Mouse (Mus musculus): ENCODE data around the gene Txndc5. TPM values are rescaled to one million over a fixed set of nuclear protein-coding genes. Genes with fewer than 3 reads are reported as not detected.

The Txndc5 gene
- polyA plus RNA-seq, 1 experiment from 2014 or later = 151 TPM

GRCm38 (mm10) chr13:38548681-38549080 is 20.1 kb upstream of the Txndc5 start:
- Histone ChIP-seq H3K4me1 (ENCODE audit: insufficient read depth, low read depth, low read length) (peaks cover 4% of the 10 kb centered on the region; the same call in 1 of the 2 replicates), H3K27me3 (replicated peaks; ENCODE audit: insufficient read depth, low read length) (no peaks in the 10 kb centered on the region), H3K4me3 (ENCODE audit: low read depth, low read length) (no peak overlapping the region), H3K27ac (ENCODE audit: low read length) (no peak overlapping the region), H3K4me2 (replicated peaks; ENCODE audit: low read depth, low read length) (no peak overlapping the region), H3K9ac (replicated peaks; ENCODE audit: low read depth) (no peak overlapping the region), H3K9me3 (ENCODE audit: low read length) (no peaks in the 10 kb centered on the region), H3K36me3 (ENCODE audit: insufficient read depth, low read length) (no peaks in the 10 kb centered on the region)
- 80% methylated on average over 5 of the region's 5 CpGs for WGBS
- ATAC-seq (no peak), DNase-seq (ENCODE audit: low spot score) (no peak)
- TF ChIP-seq CTCF (IDR thresholded peaks at IDR 0.05) (no peak), EP300 (IDR thresholded peaks at IDR 0.05) (no peak)

- TF ChIP-seq EP300 (IDR thresholded peaks at IDR 0.05) (no peak), CTCF (IDR thresholded peaks at IDR 0.05) (no peak)
- WGBS = 68% methylated on average over 5 of the region's 5 CpGs
- no peak for ATAC-seq
Observed at GRCm38 (mm10) chr13:38547717-38548116, 19.1 kb upstream of the Txndc5 start.

GRCm38 (mm10) chr13:38546754-38547153 is 18.1 kb upstream of the Txndc5 start:
- peaks cover 4% of the 10 kb centered on the region; the same call in 1 of the 2 replicates for H3K4me1 ChIP-seq (ENCODE audit: insufficient read depth, low read depth, low read length)
- H3K36me3 ChIP-seq (ENCODE audit: insufficient read depth, low read length) = no peaks in the 10 kb centered on the region
- DNase-seq (ENCODE audit: low spot score) (no peak), ATAC-seq (no peak)
- H3K9me3 ChIP-seq (ENCODE audit: low read length) = no peaks in the 10 kb centered on the region
- no peak overlapping the region for H3K4me3 ChIP-seq (ENCODE audit: low read depth, low read length)
- no peaks in the 10 kb centered on the region for H3K27me3 ChIP-seq (replicated peaks; ENCODE audit: insufficient read depth, low read length)
- H3K9ac ChIP-seq (replicated peaks; ENCODE audit: low read depth) = no peak overlapping the region
- H3K27ac ChIP-seq (ENCODE audit: low read length) = no peak overlapping the region
- WGBS = 76% methylated on average over 4 of the region's 4 CpGs
- TF ChIP-seq CTCF (IDR thresholded peaks at IDR 0.05) = no peak
- no peak for TF ChIP-seq EP300 (IDR thresholded peaks at IDR 0.05)
- no peak overlapping the region for H3K4me2 ChIP-seq (replicated peaks; ENCODE audit: low read depth, low read length)

More at GRCm38 (mm10) chr13:38547717-38548116, 19.1 kb upstream of the Txndc5 start:
- no peak overlapping the region for H3K4me3 ChIP-seq (ENCODE audit: low read depth, low read length)
- no peaks in the 10 kb centered on the region for H3K27me3 ChIP-seq (replicated peaks; ENCODE audit: insufficient read depth, low read length)
- peaks cover 4% of the 10 kb centered on the region; the same call in 1 of the 2 replicates for H3K4me1 ChIP-seq (ENCODE audit: insufficient read depth, low read depth, low read length)
- peak; percentile 41 for DNase-seq (ENCODE audit: low spot score)
- H3K36me3 ChIP-seq (ENCODE audit: insufficient read depth, low read length) = no peaks in the 10 kb centered on the region
- H3K4me2 ChIP-seq (replicated peaks; ENCODE audit: low read depth, low read length) = no peak overlapping the region
- no peaks in the 10 kb centered on the region for H3K9me3 ChIP-seq (ENCODE audit: low read length)
- no peak overlapping the region for H3K27ac ChIP-seq (ENCODE audit: low read length)
- no peak overlapping the region for H3K9ac ChIP-seq (replicated peaks; ENCODE audit: low read depth)

GRCm38 (mm10) chr13:38545460-38545859 is 16.8 kb upstream of the Txndc5 start:
- ATAC-seq = peak; percentile 88
- no peaks in the 10 kb centered on the region for H3K9me3 ChIP-seq (ENCODE audit: low read length)
- peak; percentile 63 for DNase-seq (ENCODE audit: low spot score)
- H3K9ac ChIP-seq (replicated peaks; ENCODE audit: low read depth) = no peak overlapping the region
- H3K27ac ChIP-seq (ENCODE audit: low read length) = peak overlapping the region; percentile 63
- 49% methylated on average over 3 of the region's 3 CpGs for WGBS
- H3K4me1 ChIP-seq (ENCODE audit: insufficient read depth, low read depth, low read length) = peaks cover 4% of the 10 kb centered on the region; the same call in 1 of the 2 replicates
- no peak overlapping the region for H3K4me3 ChIP-seq (ENCODE audit: low read depth, low read length)
- H3K4me2 ChIP-seq (replicated peaks; ENCODE audit: low read depth, low read length) = no peak overlapping the region
- no peaks in the 10 kb centered on the region for H3K36me3 ChIP-seq (ENCODE audit: insufficient read depth, low read length)
- H3K27me3 ChIP-seq (replicated peaks; ENCODE audit: insufficient read depth, low read length) = no peaks in the 10 kb centered on the region
- TF ChIP-seq EP300 (IDR thresholded peaks at IDR 0.05) = no peak
- TF ChIP-seq CTCF (IDR thresholded peaks at IDR 0.05) = no peak

GRCm38 (mm10) chr13:38544769-38545445 is 16.3 kb upstream of the Txndc5 start:
- Histone ChIP-seq H3K27me3 (replicated peaks; ENCODE audit: insufficient read depth, low read length) (no peaks in the 10 kb centered on the region), H3K36me3 (ENCODE audit: insufficient read depth, low read length) (no peaks in the 10 kb centered on the region), H3K4me2 (replicated peaks; ENCODE audit: low read depth, low read length) (no peak overlapping the region), H3K4me3 (ENCODE audit: low read depth, low read length) (no peak overlapping the region), H3K27ac (ENCODE audit: low read length) (peak overlapping the region; percentile 63), H3K9me3 (ENCODE audit: low read length) (no peaks in the 10 kb centered on the region), H3K4me1 (ENCODE audit: insufficient read depth, low read depth, low read length) (peaks cover 4% of the 10 kb centered on the region; the same call in 1 of the 2 replicates), H3K9ac (replicated peaks; ENCODE audit: low read depth) (no peak overlapping the region)
- peak; percentile 73 for ATAC-seq
- TF ChIP-seq CTCF (IDR thresholded peaks at IDR 0.05) = no peak
- TF ChIP-seq EP300 (IDR thresholded peaks at IDR 0.05) = 0 out of 2 replicates have a peak, but pooled peaks have one; percentile 11
- DNase-seq (ENCODE audit: low spot score) = peak; percentile 41
- 66% methylated on average over 8 of the region's 8 CpGs for WGBS

- DNase-seq (ENCODE audit: low spot score) = no peak
- Histone ChIP-seq H3K4me3 (ENCODE audit: low read depth, low read length) (no peak overlapping the region), H3K27ac (ENCODE audit: low read length) (no peak overlapping the region), H3K4me2 (replicated peaks; ENCODE audit: low read depth, low read length) (no peak overlapping the region), H3K27me3 (replicated peaks; ENCODE audit: insufficient read depth, low read length) (no peaks in the 10 kb centered on the region), H3K9me3 (ENCODE audit: low read length) (no peaks in the 10 kb centered on the region), H3K9ac (replicated peaks; ENCODE audit: low read depth) (no peak overlapping the region), H3K36me3 (ENCODE audit: insufficient read depth, low read length) (no peaks in the 10 kb centered on the region), H3K4me1 (ENCODE audit: insufficient read depth, low read depth, low read length) (peaks cover 4% of the 10 kb centered on the region; the same call in 1 of the 2 replicates)
- TF ChIP-seq EP300 (IDR thresholded peaks at IDR 0.05) (no peak), CTCF (IDR thresholded peaks at IDR 0.05) (no peak)
- 87% methylated on average over 8 of the region's 8 CpGs for WGBS
- ATAC-seq = no peak
Observed at GRCm38 (mm10) chr13:38543455-38544125, 15.0 kb upstream of the Txndc5 start.

Measured in lung, postnatal 0 days (tissue).